Mouse (Mus musculus): ENCODE data around the gene Arpp21.

The Arpp21 gene

GRCm38 (mm10) chr9:112023111-112023510 is 212.6 kb downstream of the Arpp21 start:
- in situ Hi-C loops (cut with MboI, MseI): no loop called here
